Mouse (Mus musculus) brown adipose tissue, adult 24 weeks (tissue): ENCODE results near the gene Gm49387. TPM values are rescaled to one million over a fixed set of nuclear protein-coding genes. Genes with fewer than 3 reads are reported as not detected.
A peak's percentile ranks its signal among the peaks of the same experiment; 100 is the strongest.

Experiments
- H3K27ac ChIP-seq: fragments of 200-500 bp; replicated peaks from 2 replicates; pipeline ENCODE4 v1.5.1; 2012; ENCODE audit warnings: low read depth, mild to moderate bottlenecking, low read length
- H3K4me1 ChIP-seq: fragments of 200-500 bp; 2 replicates; pipeline ENCODE4 v1.6.1; 2012; ENCODE audit warnings: low read length, mixed read lengths; ENCODE audit not compliant: control insufficient read depth, insufficient read depth, insufficient read length
- H3K4me3 ChIP-seq: fragments of 200-500 bp; 2 replicates; pipeline ENCODE4 v1.5.1; 2012; ENCODE audit warnings: low read depth, mild to moderate bottlenecking, low read length, moderate library complexity; ENCODE audit not compliant: insufficient read depth
- polyA plus RNA-seq: library from polyadenylated mRNA; stranded (reverse); fragments of >200 nt; gene quantifications from 2 replicates; pipeline ENCODE4 v1.2.4, GENCODE M21; 2012; ENCODE audit not compliant: missing spikeins, insufficient read depth, insufficient read length

The Gm49387 gene
- polyA plus RNA-seq, 1 experiment, result not detected

GRCm38 (mm10) chr14:31665566-31665940, 24.9 kb upstream of the Gm49387 start:
- H3K27ac ChIP-seq, result no peak overlapping the region
- peaks cover 42% of the 10 kb centered on the region for H3K4me1 ChIP-seq
- no peak overlapping the region for H3K4me3 ChIP-seq

- Histone ChIP-seq H3K4me3 (no peak overlapping the region), H3K27ac (no peak overlapping the region), H3K4me1 (peaks cover 42% of the 10 kb centered on the region)
These were observed 24.4 kb upstream of the Gm49387 start for GRCm38 (mm10) chr14:31664903-31665565.

- no peak overlapping the region for H3K4me3 ChIP-seq
- peak overlapping the region; percentile 89; the same call in 1 of the 2 replicates for H3K27ac ChIP-seq
- H3K4me1 ChIP-seq, result peaks cover 38% of the 10 kb centered on the region
These were observed 23.6 kb upstream of the Gm49387 start for GRCm38 (mm10) chr14:31664100-31664902.

GRCm38 (mm10) chr14:31663376-31664099, 22.9 kb upstream of the Gm49387 start:
- peaks cover 35% of the 10 kb centered on the region for H3K4me1 ChIP-seq
- peak overlapping the region; percentile 89 for H3K27ac ChIP-seq
- H3K4me3 ChIP-seq, result no peak overlapping the region

GRCm38 (mm10) chr14:31662555-31663211, 22.0 kb upstream of the Gm49387 start:
- peak overlapping the region; percentile 61; the same call in 1 of the 2 replicates for H3K4me3 ChIP-seq
- H3K4me1 ChIP-seq, result peaks cover 28% of the 10 kb centered on the region
- peak overlapping the region; percentile 89 for H3K27ac ChIP-seq

- Histone ChIP-seq H3K4me1 (peaks cover 25% of the 10 kb centered on the region), H3K27ac (peak overlapping the region; percentile 89), H3K4me3 (peak overlapping the region; percentile 61)
These were observed 21.2 kb upstream of the Gm49387 start for GRCm38 (mm10) chr14:31661671-31662554.

- Histone ChIP-seq H3K27ac (peak overlapping the region; percentile 88), H3K4me3 (no peak overlapping the region), H3K4me1 (peaks cover 25% of the 10 kb centered on the region)
These were observed 19.8 kb upstream of the Gm49387 start for GRCm38 (mm10) chr14:31660312-31661093.

- H3K27ac ChIP-seq, result peak overlapping the region; percentile 88
- no peak overlapping the region for H3K4me3 ChIP-seq
- peaks cover 28% of the 10 kb centered on the region for H3K4me1 ChIP-seq
These were observed 19.0 kb upstream of the Gm49387 start for GRCm38 (mm10) chr14:31659501-31660181.

- H3K4me1 ChIP-seq, result peaks cover 19% of the 10 kb centered on the region
- H3K27ac ChIP-seq, result 0 out of 2 replicates have a peak overlapping the region, but pooled peaks have one; percentile 6
- no peak overlapping the region for H3K4me3 ChIP-seq
These were observed 17.5 kb upstream of the Gm49387 start for GRCm38 (mm10) chr14:31658126-31658680.

- Histone ChIP-seq H3K4me3 (no peak overlapping the region), H3K27ac (no peak overlapping the region)
These were observed 16.4 kb upstream of the Gm49387 start for GRCm38 (mm10) chr14:31656857-31657645.

GRCm38 (mm10) chr14:31656386-31656785, 15.7 kb upstream of the Gm49387 start:
- H3K4me3 ChIP-seq, result no peak overlapping the region
- peaks cover 13% of the 10 kb centered on the region for H3K4me1 ChIP-seq
- H3K27ac ChIP-seq, result no peak overlapping the region

More at GRCm38 (mm10) chr14:31656857-31657645, 16.4 kb upstream of the Gm49387 start:
- peaks cover 13% of the 10 kb centered on the region for H3K4me1 ChIP-seq

GRCm38 (mm10) chr14:31655406-31655805, 14.7 kb upstream of the Gm49387 start:
- H3K4me1 ChIP-seq, result peaks cover 10% of the 10 kb centered on the region

More at GRCm38 (mm10) chr14:31655406-31655805, 14.7 kb upstream of the Gm49387 start:
- no peak overlapping the region for H3K4me3 ChIP-seq
- H3K27ac ChIP-seq, result no peak overlapping the region
